Mouse (Mus musculus): ENCODE data around the gene Gm17535. TPM values are rescaled to one million over a fixed set of nuclear protein-coding genes. Genes with fewer than 3 reads are reported as not detected.
A peak's percentile ranks its signal among the peaks of the same experiment; 100 is the strongest.
"Not testable (repeated sequence)": the region's sequence is repeated elsewhere in the genome, so short reads cannot be mapped to it uniquely, and the experiment has no call there.

Gene Gm17535
- not detected in 2 replicates for polyA plus RNA-seq (2014; fragmentation: Nextera tagmentation; extraction: Ambion mirVana)

- ATAC-seq (replicated peaks; ENCODE audit: low FRiP score); H3K4me2 ChIP-seq; H3K27ac ChIP-seq (ENCODE audit: low read depth, low read length); DNase-seq (ENCODE audit: low spot score); H3K9me3 ChIP-seq (ENCODE audit: control insufficient read depth, low read length); H3K9ac ChIP-seq (ENCODE audit: low read depth, low read length); H3K27me3 ChIP-seq (replicated peaks; ENCODE audit: control insufficient read depth, insufficient read depth, low read length); H3K4me3 ChIP-seq (ENCODE audit: low read depth, low read length); H3K36me3 ChIP-seq (ENCODE audit: control insufficient read depth, insufficient read depth, low read length); H3K4me1 ChIP-seq (replicated peaks; ENCODE audit: control insufficient read depth, insufficient read depth, low read length): not testable (repeated sequence)
- WGBS: no CpG with 5 or more reads among the region's 8 CpGs
Measured at GRCm38 (mm10) chr9:3034299-3034698, at the start of gene Gm17535. Gm17535 (plus strand) TSS chr9:3034599.

DNA sequence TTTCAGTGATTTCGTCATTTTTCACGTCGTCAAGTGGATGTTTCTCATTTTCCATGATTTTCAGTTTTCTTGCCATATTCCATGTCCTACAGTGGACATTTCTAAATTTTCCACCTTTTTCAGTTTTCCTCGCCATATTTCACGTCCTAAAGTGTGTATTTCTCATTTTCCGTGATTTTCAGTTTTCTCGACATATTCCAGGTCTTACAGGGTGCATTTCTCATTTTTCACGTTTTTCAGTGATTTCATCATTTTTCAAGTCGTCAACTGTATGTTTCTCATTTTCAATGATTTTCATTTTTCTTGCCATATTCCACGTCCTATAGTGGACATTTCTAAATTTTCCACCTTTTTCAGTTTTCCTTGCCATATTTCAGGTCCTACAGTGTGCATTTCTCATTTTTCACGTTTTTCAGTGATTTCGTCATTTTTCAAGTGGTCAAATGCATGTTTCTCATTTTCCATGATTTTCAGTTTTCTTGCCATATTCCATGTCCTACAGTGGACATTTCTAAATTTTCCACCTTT, 33.9 kb upstream of the Gm17535 start, which contains the start of gene Gm10722:
Gene Gm10722 (plus strand): TSS at position 478 of the 528 bp plus-strand sequence.
- ATAC-seq (replicated peaks; ENCODE audit: low FRiP score); H3K9ac ChIP-seq (ENCODE audit: low read depth, low read length); DNase-seq (ENCODE audit: low spot score); H3K27me3 ChIP-seq (replicated peaks; ENCODE audit: control insufficient read depth, insufficient read depth, low read length); H3K36me3 ChIP-seq (ENCODE audit: control insufficient read depth, insufficient read depth, low read length); H3K4me1 ChIP-seq (replicated peaks; ENCODE audit: control insufficient read depth, insufficient read depth, low read length); H3K27ac ChIP-seq (ENCODE audit: low read depth, low read length); H3K9me3 ChIP-seq (ENCODE audit: control insufficient read depth, low read length); H3K4me3 ChIP-seq (ENCODE audit: low read depth, low read length); H3K4me2 ChIP-seq: not testable (repeated sequence)
- WGBS: 64% methylated on average over 12 of the region's 12 CpGs

DNA sequence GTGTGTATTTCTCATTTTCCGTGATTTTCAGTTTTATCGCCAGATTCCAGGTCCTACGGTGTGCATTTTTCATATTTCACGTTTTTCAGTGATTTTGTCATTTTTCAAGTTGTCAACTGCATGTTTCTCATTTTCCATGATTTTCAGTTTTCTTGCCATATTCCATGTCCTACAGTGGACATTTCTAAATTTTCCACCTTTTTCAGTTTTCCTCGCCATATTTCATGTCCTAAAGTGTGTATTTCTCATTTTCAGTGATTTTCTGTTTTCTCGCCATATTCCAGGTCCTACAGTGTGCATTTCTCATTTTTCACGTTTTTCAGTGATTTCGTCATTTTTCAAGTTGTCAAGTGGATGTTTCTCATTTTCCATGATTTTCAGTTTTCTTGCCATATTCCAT, 33.4 kb upstream of the Gm17535 start:
- H3K9ac ChIP-seq (ENCODE audit: low read depth, low read length); DNase-seq (ENCODE audit: low spot score); H3K27ac ChIP-seq (ENCODE audit: low read depth, low read length); H3K4me1 ChIP-seq (replicated peaks; ENCODE audit: control insufficient read depth, insufficient read depth, low read length); H3K36me3 ChIP-seq (ENCODE audit: control insufficient read depth, insufficient read depth, low read length); H3K4me3 ChIP-seq (ENCODE audit: low read depth, low read length); H3K4me2 ChIP-seq; H3K27me3 ChIP-seq (replicated peaks; ENCODE audit: control insufficient read depth, insufficient read depth, low read length); H3K9me3 ChIP-seq (ENCODE audit: control insufficient read depth, low read length); ATAC-seq (replicated peaks; ENCODE audit: low FRiP score): not testable (repeated sequence)
- 62% methylated on average over 8 of the region's 8 CpGs for WGBS

- H3K9ac ChIP-seq (ENCODE audit: low read depth, low read length); DNase-seq (ENCODE audit: low spot score); H3K4me2 ChIP-seq; H3K9me3 ChIP-seq (ENCODE audit: control insufficient read depth, low read length); H3K36me3 ChIP-seq (ENCODE audit: control insufficient read depth, insufficient read depth, low read length); H3K27ac ChIP-seq (ENCODE audit: low read depth, low read length); H3K27me3 ChIP-seq (replicated peaks; ENCODE audit: control insufficient read depth, insufficient read depth, low read length); H3K4me1 ChIP-seq (replicated peaks; ENCODE audit: control insufficient read depth, insufficient read depth, low read length); H3K4me3 ChIP-seq (ENCODE audit: low read depth, low read length): not testable (repeated sequence)
- ATAC-seq (replicated peaks; ENCODE audit: low FRiP score): peak; percentile 79
- 56% methylated on average over 8 of the region's 11 CpGs for WGBS
Measured at GRCm38 (mm10) chr9:3001948-3002659, 32.3 kb upstream of the Gm17535 start.

DNA sequence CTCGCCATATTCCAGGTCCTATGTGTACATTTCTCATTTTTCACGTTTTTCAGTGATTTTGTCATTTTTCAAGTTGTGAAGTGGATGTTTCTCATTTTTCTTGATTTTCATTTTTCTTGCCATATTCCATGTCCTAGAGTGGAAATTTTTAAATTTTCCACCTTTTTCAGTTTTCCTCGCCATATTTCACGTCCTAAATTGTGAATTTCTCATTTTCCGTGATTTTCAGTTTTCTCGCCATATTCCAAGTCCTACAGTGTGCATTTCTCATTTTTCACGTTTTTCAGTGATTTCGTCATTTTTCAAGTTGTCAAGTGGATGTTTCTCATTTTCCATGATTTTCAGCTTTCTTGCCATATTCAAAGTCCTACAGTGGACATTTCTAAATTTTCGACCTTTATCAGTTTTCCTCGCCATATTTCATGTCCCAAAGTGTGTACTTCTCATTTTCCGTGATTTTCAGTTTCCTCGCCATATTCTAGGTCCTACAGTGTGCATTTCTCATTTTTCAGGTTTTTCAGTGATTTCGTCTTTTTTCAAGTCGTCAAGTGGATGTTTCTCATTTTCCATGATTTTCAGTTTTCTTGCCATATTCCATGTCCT, 31.5 kb upstream of the Gm17535 start, which contains the start of gene Gm11168:
Gene Gm11168 (plus strand): TSS at position 553 of the 603 bp plus-strand sequence.
- WGBS: 68% methylated on average over 6 of the region's 14 CpGs
- not testable (repeated sequence) for H3K36me3 ChIP-seq (ENCODE audit: control insufficient read depth, insufficient read depth, low read length); DNase-seq (ENCODE audit: low spot score); ATAC-seq (replicated peaks; ENCODE audit: low FRiP score); H3K9ac ChIP-seq (ENCODE audit: low read depth, low read length); H3K4me1 ChIP-seq (replicated peaks; ENCODE audit: control insufficient read depth, insufficient read depth, low read length); H3K9me3 ChIP-seq (ENCODE audit: control insufficient read depth, low read length); H3K27me3 ChIP-seq (replicated peaks; ENCODE audit: control insufficient read depth, insufficient read depth, low read length); H3K4me2 ChIP-seq; H3K4me3 ChIP-seq (ENCODE audit: low read depth, low read length); H3K27ac ChIP-seq (ENCODE audit: low read depth, low read length)

DNA sequence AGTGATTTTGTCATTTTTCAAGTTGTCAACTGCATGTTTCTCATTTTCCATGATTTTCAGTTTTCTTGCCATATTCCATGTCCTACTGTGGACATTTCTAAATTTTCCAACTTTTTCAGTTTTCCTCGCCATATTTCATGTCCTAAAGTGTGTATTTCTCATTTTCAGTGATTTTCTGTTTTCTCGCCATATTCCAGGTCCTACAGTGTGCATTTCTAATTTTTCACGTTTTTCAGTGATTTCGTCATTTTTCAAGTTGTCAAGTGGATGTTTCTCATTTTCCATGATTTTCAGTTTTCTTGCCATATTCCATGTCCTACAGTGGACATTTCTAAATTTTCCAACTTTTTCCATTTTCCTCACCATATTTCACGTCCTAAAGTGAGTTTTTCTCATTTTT, 28.2 kb upstream of the Gm17535 start:
- not testable (repeated sequence) for H3K36me3 ChIP-seq (ENCODE audit: control insufficient read depth, insufficient read depth, low read length); H3K4me2 ChIP-seq; ATAC-seq (replicated peaks; ENCODE audit: low FRiP score); H3K27ac ChIP-seq (ENCODE audit: low read depth, low read length); H3K9me3 ChIP-seq (ENCODE audit: control insufficient read depth, low read length); H3K4me3 ChIP-seq (ENCODE audit: low read depth, low read length); H3K27me3 ChIP-seq (replicated peaks; ENCODE audit: control insufficient read depth, insufficient read depth, low read length); H3K9ac ChIP-seq (ENCODE audit: low read depth, low read length); DNase-seq (ENCODE audit: low spot score); H3K4me1 ChIP-seq (replicated peaks; ENCODE audit: control insufficient read depth, insufficient read depth, low read length)
- WGBS: 83% methylated on average over 1 of the region's 5 CpGs

DNA sequence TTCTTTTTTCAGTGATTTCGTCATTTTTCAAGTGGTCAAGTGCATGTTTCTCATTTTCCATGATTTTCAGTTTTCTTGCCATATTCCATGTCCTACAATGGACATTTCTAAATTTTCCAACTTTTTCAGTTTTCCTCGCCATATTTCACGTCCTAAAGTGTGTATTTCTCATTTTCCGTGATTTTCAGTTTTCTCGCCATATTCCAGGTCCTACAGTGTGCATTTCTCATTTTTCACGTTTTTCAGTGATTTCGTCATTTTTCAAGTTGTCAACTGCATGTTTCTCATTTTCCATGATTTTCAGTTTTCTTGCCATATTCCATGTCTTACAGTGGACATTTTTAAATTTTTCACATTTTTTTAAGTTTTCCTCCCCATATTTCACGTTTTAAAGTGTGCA, 27.8 kb upstream of the Gm17535 start:
- 68% methylated on average over 7 of the region's 8 CpGs for WGBS
- H3K9me3 ChIP-seq (ENCODE audit: control insufficient read depth, low read length); H3K36me3 ChIP-seq (ENCODE audit: control insufficient read depth, insufficient read depth, low read length); H3K27me3 ChIP-seq (replicated peaks; ENCODE audit: control insufficient read depth, insufficient read depth, low read length); H3K4me1 ChIP-seq (replicated peaks; ENCODE audit: control insufficient read depth, insufficient read depth, low read length); H3K27ac ChIP-seq (ENCODE audit: low read depth, low read length); DNase-seq (ENCODE audit: low spot score); H3K4me3 ChIP-seq (ENCODE audit: low read depth, low read length); H3K9ac ChIP-seq (ENCODE audit: low read depth, low read length); H3K4me2 ChIP-seq: not testable (repeated sequence)
- peak; percentile 70 for ATAC-seq (replicated peaks; ENCODE audit: low FRiP score)

DNA sequence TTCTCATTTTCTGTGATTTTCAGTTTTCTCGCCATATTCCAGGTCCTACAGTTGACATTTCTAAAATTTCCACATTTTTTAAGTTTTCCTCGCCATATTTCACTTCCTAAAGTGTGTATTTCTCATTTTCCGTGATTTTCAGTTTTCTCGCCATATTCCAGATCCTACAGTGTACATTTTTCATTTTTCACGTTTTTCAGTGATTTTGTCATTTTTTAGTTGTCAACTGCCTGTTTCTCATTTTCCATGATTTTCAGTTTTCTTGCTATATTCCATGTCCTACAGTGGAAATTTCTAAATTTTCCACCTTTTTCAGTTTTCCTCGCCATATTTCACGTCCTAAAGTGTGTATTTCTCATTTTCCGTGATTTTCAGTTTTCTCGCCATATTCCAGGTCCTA, 27.1 kb upstream of the Gm17535 start:
- not testable (repeated sequence) for ATAC-seq (replicated peaks; ENCODE audit: low FRiP score); DNase-seq (ENCODE audit: low spot score); H3K27ac ChIP-seq (ENCODE audit: low read depth, low read length); H3K9ac ChIP-seq (ENCODE audit: low read depth, low read length); H3K36me3 ChIP-seq (ENCODE audit: control insufficient read depth, insufficient read depth, low read length); H3K4me1 ChIP-seq (replicated peaks; ENCODE audit: control insufficient read depth, insufficient read depth, low read length); H3K27me3 ChIP-seq (replicated peaks; ENCODE audit: control insufficient read depth, insufficient read depth, low read length); H3K9me3 ChIP-seq (ENCODE audit: control insufficient read depth, low read length); H3K4me2 ChIP-seq; H3K4me3 ChIP-seq (ENCODE audit: low read depth, low read length)
- WGBS: 73% methylated on average over 7 of the region's 9 CpGs

DNA sequence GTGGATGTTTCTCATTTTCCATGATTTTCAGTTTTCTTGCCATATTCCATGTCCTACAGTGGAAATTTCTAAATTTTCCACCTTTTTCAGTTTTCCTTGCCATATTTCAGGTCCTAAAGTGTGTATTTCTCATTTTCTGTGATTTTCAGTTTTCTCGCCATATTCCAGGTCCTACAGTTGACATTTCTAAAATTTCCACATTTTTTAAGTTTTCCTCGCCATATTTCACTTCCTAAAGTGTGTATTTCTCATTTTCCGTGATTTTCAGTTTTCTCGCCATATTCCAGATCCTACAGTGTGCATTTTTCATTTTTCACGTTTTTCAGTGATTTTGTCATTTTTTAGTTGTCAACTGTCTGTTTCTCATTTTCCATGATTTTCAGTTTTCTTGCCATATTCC, 25.1 kb upstream of the Gm17535 start:
- H3K27me3 ChIP-seq (replicated peaks; ENCODE audit: control insufficient read depth, insufficient read depth, low read length); H3K9me3 ChIP-seq (ENCODE audit: control insufficient read depth, low read length); DNase-seq (ENCODE audit: low spot score); H3K4me3 ChIP-seq (ENCODE audit: low read depth, low read length); H3K4me2 ChIP-seq; H3K9ac ChIP-seq (ENCODE audit: low read depth, low read length); H3K4me1 ChIP-seq (replicated peaks; ENCODE audit: control insufficient read depth, insufficient read depth, low read length); H3K36me3 ChIP-seq (ENCODE audit: control insufficient read depth, insufficient read depth, low read length); H3K27ac ChIP-seq (ENCODE audit: low read depth, low read length): not testable (repeated sequence)
- ATAC-seq (replicated peaks; ENCODE audit: low FRiP score): peak; percentile 51
- no CpG with 5 or more reads among the region's 5 CpGs for WGBS
